Mouse (Mus musculus): ENCODE data around the gene Cacna1i.

DNA sequence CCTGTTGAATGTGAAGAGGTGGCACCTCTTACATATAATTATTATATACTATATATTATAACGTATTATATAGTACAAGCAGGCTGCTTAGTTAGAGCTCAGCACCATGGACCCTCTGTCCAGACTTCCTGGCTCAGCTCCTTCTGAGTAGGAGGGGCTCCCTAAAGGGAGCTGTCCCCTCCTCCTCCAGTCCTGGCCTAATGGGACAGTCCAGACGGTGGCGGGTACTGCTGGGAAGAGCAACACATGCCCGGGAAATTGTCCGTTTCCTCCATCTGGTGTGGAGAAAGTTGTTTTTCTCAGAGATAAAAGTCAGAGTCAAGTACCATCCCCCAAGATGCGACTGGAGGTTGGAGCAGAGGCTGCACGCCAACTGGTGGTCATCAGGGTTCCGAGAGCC is 19.1 kb downstream of the Cacna1i start:
- no peak for TF ChIP-seq GATA1 (IDR thresholded peaks at IDR 0.05; ENCODE audit: borderline replicate concordance, low read length)
- no peak for TF ChIP-seq FLI1 (IDR thresholded peaks at IDR 0.05; ENCODE audit: low read length)
